Mouse (Mus musculus) myocyte (in vitro differentiated cells): ENCODE measurements around the gene H2-Ke6.
"Not testable (repeated sequence)": the region's sequence is repeated elsewhere in the genome, so short reads cannot be mapped to it uniquely, and the experiment has no call there.

Experiments
- E2F4 ChIP-seq: IDR thresholded peaks from one replicate; pipeline ENCODE4 v1.6.1; 2011; ENCODE audit warnings: mild to moderate bottlenecking, control low read depth, moderate library complexity; ENCODE audit not compliant: insufficient read depth
- MAX ChIP-seq: IDR thresholded peaks from one replicate; pipeline ENCODE4 v1.6.1; 2011; ENCODE audit warnings: low read depth, mild to moderate bottlenecking, control low read depth
- MYOD1 ChIP-seq, 3 experiments: IDR thresholded peaks; one replicate each; pipeline ENCODE4 v1.6.1; 2011; ENCODE audit warnings: control low read depth in 2 of 3, low read depth in 2 of 3, mild to moderate bottlenecking in 2 of 3, moderate library complexity in 1 of 3; ENCODE audit not compliant: insufficient read length in 2 of 3, control insufficient read depth in 1 of 3
- MYOG ChIP-seq, 3 experiments: IDR thresholded peaks; one replicate each; pipeline ENCODE4 v1.6.1; 2011; ENCODE audit warnings: control low read depth in 2 of 3, low read depth in 2 of 3, mild to moderate bottlenecking in 2 of 3; ENCODE audit not compliant: insufficient read length in 2 of 3, control insufficient read depth in 1 of 3, insufficient read depth in 1 of 3
- POLR2A ChIP-seq: IDR thresholded peaks from one replicate; pipeline ENCODE4 v1.6.1; 2011; ENCODE audit warnings: low read depth, mild to moderate bottlenecking, control low read depth, moderate library complexity; ENCODE audit not compliant: insufficient read length
- SRF ChIP-seq: IDR thresholded peaks from one replicate; pipeline ENCODE4 v1.6.1; 2011; ENCODE audit warnings: low read depth; ENCODE audit not compliant: control insufficient read depth, insufficient read length
- TCF3 ChIP-seq: IDR thresholded peaks from one replicate; pipeline ENCODE4 v1.6.1; 2011; ENCODE audit warnings: low read depth, control low read depth; ENCODE audit not compliant: insufficient read length
- USF1 ChIP-seq: IDR thresholded peaks from one replicate; pipeline ENCODE4 v1.6.1; 2011; ENCODE audit warnings: low read depth, mild to moderate bottlenecking, control low read depth, moderate library complexity

DNA sequence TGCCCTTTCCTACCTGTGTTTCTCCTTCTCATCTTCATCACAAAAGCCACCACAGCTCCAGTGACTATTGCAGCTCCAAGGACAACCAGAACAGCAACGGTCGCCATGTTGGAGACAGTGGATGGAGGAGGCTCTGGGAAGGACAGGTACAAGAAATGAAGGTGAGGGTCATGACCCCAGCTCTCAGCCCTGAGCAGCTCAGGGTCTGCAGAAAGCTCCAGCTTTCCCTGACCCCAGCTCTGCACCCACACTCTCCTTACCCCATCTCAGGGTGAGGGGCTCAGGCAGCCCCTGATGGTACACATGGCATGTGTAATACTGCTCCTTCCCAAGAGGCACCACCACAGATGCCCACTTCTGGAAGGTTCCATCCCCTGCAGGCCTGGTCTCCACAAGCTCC is 30.8 kb downstream of the H2-Ke6 start:
- not testable (repeated sequence) for TF ChIP-seq MYOG (IDR thresholded peaks at IDR 0.05; ENCODE audit: control insufficient read depth in 1 of 3, insufficient read depth in 1 of 3, insufficient read length in 2 of 3, low read depth in 2 of 3); TCF3; MYOD1 (IDR thresholded peaks at IDR 0.05; ENCODE audit: control insufficient read depth in 1 of 3, insufficient read length in 2 of 3, low read depth in 2 of 3); USF1; POLR2A; MAX; SRF; E2F4
